Mouse (Mus musculus) spleen, adult 2 months (tissue): ENCODE measurements around the gene Sec61a1. TPM values are rescaled to one million over a fixed set of nuclear protein-coding genes. Genes with fewer than 3 reads are reported as not detected.

Source experiments
- DNase-seq, 2 experiments: peaks; one replicate each; pipeline versions ENCODE4 v3.0.0 to v3.0.0-alpha.2; 2012 to 2021; ENCODE audit warnings: low spot score in 2 of 2, low read depth in 1 of 2
- H3K27ac ChIP-seq: fragments of 200-500 bp; 2 replicates; pipeline ENCODE4 v1.5.1; 2012; ENCODE audit warnings: low read length, inconsistent platforms; ENCODE audit not compliant: insufficient read depth
- H3K27me3 ChIP-seq: fragments of 200-500 bp; 2 replicates; pipeline ENCODE4 v1.6.1; 2012; ENCODE audit warnings: mild to moderate bottlenecking, moderate library complexity, low read length, inconsistent platforms; ENCODE audit not compliant: control insufficient read depth, insufficient read depth
- H3K36me3 ChIP-seq: fragments of 200-500 bp; 2 replicates; pipeline ENCODE4 v1.6.1; 2012; ENCODE audit warnings: mild to moderate bottlenecking, low read length, inconsistent platforms; ENCODE audit not compliant: control insufficient read depth, insufficient read depth
- H3K4me1 ChIP-seq: fragments of 200-500 bp; 2 replicates; pipeline ENCODE4 v1.6.1; 2011; ENCODE audit warnings: inconsistent platforms; ENCODE audit not compliant: control insufficient read depth, insufficient read depth, insufficient read length
- H3K4me3 ChIP-seq: fragments of 200-500 bp; 2 replicates; pipeline ENCODE4 v1.5.1; 2011; ENCODE audit warnings: mild to moderate bottlenecking, inconsistent platforms; ENCODE audit not compliant: insufficient read depth, insufficient read length; ENCODE audit errors: extremely low read depth
- CTCF ChIP-seq: fragments of 200-500 bp; IDR thresholded peaks from 2 replicates; pipeline ENCODE4 v1.5.1; 2011; ENCODE audit warnings: mild to moderate bottlenecking, inconsistent platforms; ENCODE audit not compliant: insufficient read depth, insufficient read length, insufficient replicate concordance; ENCODE audit errors: extremely low read depth
- POLR2A ChIP-seq: fragments of 200-500 bp; IDR thresholded peaks from 2 replicates; pipeline ENCODE4 v1.6.1; 2011; ENCODE audit warnings: low read depth, low read length, inconsistent platforms
- WGBS: fragments of 180-500 bp; shearing (Covaris S2); methylation state at CpG from one replicate; pipeline ENCODE4 v1.1.7; 2018; 5-methylcytosine and 5-hydroxymethylcytosine counted together
- polyA plus RNA-seq: library from polyadenylated mRNA; depleted of rRNA; stranded (reverse); fragments of >200 nt; gene quantifications from 2 replicates; pipeline ENCODE4 v1.2.3, GENCODE M21; 2012

The Sec61a1 gene
- polyA plus RNA-seq, 1 experiment, result 147 TPM

- 81% methylated on average over 2 of the region's 2 CpGs for WGBS
- Histone ChIP-seq H3K36me3 (no peaks in the 10 kb centered on the region), H3K27ac (no peak overlapping the region), H3K4me3 (no peak overlapping the region), H3K27me3 (no peaks in the 10 kb centered on the region), H3K4me1 (no peaks in the 10 kb centered on the region)
- TF ChIP-seq POLR2A, result no peak
- TF ChIP-seq CTCF, result no peak
- DNase-seq, result no peak
These were observed 21.5 kb upstream of the Sec61a1 start for GRCm38 (mm10) chr6:88540093-88540755.

GRCm38 (mm10) chr6:88530306-88530705 is 11.6 kb upstream of the Sec61a1 start:
- DNase-seq, result no peak
- Histone ChIP-seq H3K4me1 (no peaks in the 10 kb centered on the region), H3K4me3 (no peak overlapping the region)

GRCm38 (mm10) chr6:88524056-88524455 is 5.4 kb upstream of the Sec61a1 start:
- no peak for TF ChIP-seq CTCF
- no peak for TF ChIP-seq POLR2A
- H3K4me3 ChIP-seq, result no peak overlapping the region
- H3K27ac ChIP-seq, result no peak overlapping the region
- H3K36me3 ChIP-seq, result no peaks in the 10 kb centered on the region
- 96% methylated on average over 4 of the region's 4 CpGs for WGBS
- DNase-seq, result no peak
- H3K27me3 ChIP-seq, result no peaks in the 10 kb centered on the region
- H3K4me1 ChIP-seq, result peaks cover 6% of the 10 kb centered on the region; the same call in 1 of the 2 replicates

More at GRCm38 (mm10) chr6:88530306-88530705, 11.6 kb upstream of the Sec61a1 start:
- TF ChIP-seq CTCF (no peak), POLR2A (no peak)
- Histone ChIP-seq H3K27me3 (no peaks in the 10 kb centered on the region), H3K36me3 (no peaks in the 10 kb centered on the region), H3K27ac (no peak overlapping the region)

GRCm38 (mm10) chr6:88523451-88523850 is 4.7 kb upstream of the Sec61a1 start:
- TF ChIP-seq POLR2A (no peak), CTCF (no peak)
- peaks cover 6% of the 10 kb centered on the region; the same call in 1 of the 2 replicates for H3K4me1 ChIP-seq
- no peak for DNase-seq
- no peaks in the 10 kb centered on the region for H3K27me3 ChIP-seq
- H3K27ac ChIP-seq, result no peak overlapping the region
- H3K36me3 ChIP-seq, result no peaks in the 10 kb centered on the region
- no peak overlapping the region for H3K4me3 ChIP-seq
- WGBS, result 90% methylated on average over 3 of the region's 3 CpGs

- 16% methylated on average over 3 of the region's 3 CpGs for WGBS
- H3K27me3 ChIP-seq, result no peaks in the 10 kb centered on the region
- H3K36me3 ChIP-seq, result no peaks in the 10 kb centered on the region
- TF ChIP-seq POLR2A (no peak), CTCF (no peak)
- no peak overlapping the region for H3K27ac ChIP-seq
- no peak for DNase-seq
- peaks cover 6% of the 10 kb centered on the region; the same call in 1 of the 2 replicates for H3K4me1 ChIP-seq
- H3K4me3 ChIP-seq, result peak overlapping the region; percentile 52
These were observed 4.3 kb upstream of the Sec61a1 start for GRCm38 (mm10) chr6:88523043-88523442.

GRCm38 (mm10) chr6:88522606-88523005 is 3.9 kb upstream of the Sec61a1 start:
- peak in 1 of 2 experiments; percentile 17 for DNase-seq
- Histone ChIP-seq H3K4me3 (peak overlapping the region; percentile 52), H3K4me1 (peaks cover 6% of the 10 kb centered on the region; the same call in 1 of the 2 replicates), H3K36me3 (no peaks in the 10 kb centered on the region), H3K27ac (no peak overlapping the region), H3K27me3 (no peaks in the 10 kb centered on the region)
- TF ChIP-seq POLR2A, result no peak
- TF ChIP-seq CTCF, result no peak
- 18% methylated on average over 3 of the region's 3 CpGs for WGBS

- Histone ChIP-seq H3K36me3 (no peaks in the 10 kb centered on the region), H3K4me1 (peaks cover 6% of the 10 kb centered on the region; the same call in 1 of the 2 replicates), H3K27ac (no peak overlapping the region), H3K27me3 (no peaks in the 10 kb centered on the region), H3K4me3 (no peak overlapping the region)
- DNase-seq, result no peak
- WGBS, result 91% methylated on average over 7 of the region's 7 CpGs
- TF ChIP-seq POLR2A (no peak), CTCF (no peak)
These were observed 3.1 kb upstream of the Sec61a1 start for GRCm38 (mm10) chr6:88521821-88522220.
